10 mouse cellular contexts compared by ENCODE assay signal in the genomic region with DNA sequence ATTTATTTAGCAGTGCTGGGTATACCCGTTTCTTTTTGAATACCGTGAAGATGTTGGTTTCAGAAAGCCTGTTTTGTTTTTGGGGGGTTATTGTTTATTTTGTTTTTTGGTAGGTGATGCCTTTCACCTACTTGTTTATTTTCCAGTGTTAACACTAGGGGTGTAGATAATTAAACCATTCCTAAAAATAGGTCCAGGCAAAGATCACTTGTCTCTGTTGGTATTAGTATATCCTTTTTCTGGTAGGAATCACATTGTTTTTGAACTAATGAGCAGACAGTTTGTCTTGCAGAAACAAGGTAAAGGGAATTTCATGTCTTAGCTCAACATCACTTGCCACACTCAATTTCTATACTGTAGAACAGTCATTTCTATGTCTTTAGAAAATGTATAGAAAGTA. TPM values are rescaled to one million over a fixed set of nuclear protein-coding genes. Genes with fewer than 3 reads are reported as not detected.
DNase-seq lines count a peak whose midpoint lies in the region; ATAC-seq and TF ChIP-seq lines count a peak whose summit lies in the region.
"Had no signal": no experiment of that assay in that cellular context is flagged by ENCODE, and none has a peak within 500 bp of the region (broad histone marks: within the 10 kb centered on the region; RNA-seq: fewer than 3 reads in every experiment).

No protein-coding gene starts in this region.

- peak overlapping the region; percentile 21 for H3K4me3 ChIP-seq in kidney, embryonic 16.5 days (ENCODE audit: low read length)
- peak overlapping the region; percentile 36 for H3K4me3 ChIP-seq in embryonic facial prominence, embryonic 14.5 days (ENCODE audit: low read depth, low read length)
- H3K4me3 ChIP-seq in hindbrain, postnatal 0 days (ENCODE audit: low read length): peak overlapping the region; percentile 69
- peak overlapping the region; percentile 83 for H3K4me3 ChIP-seq in midbrain, postnatal 0 days (ENCODE audit: low read depth, low read length)

- no peak for TF ChIP-seq CTCF in hindbrain, postnatal 0 days (IDR thresholded peaks at IDR 0.05; ENCODE audit: low read depth)
- TF ChIP-seq CTCF in midbrain, postnatal 0 days (IDR thresholded peaks at IDR 0.05): no peak

- no peak overlapping the region for H3K9ac ChIP-seq in kidney, embryonic 16.5 days (replicated peaks; ENCODE audit: low read length)
- peak overlapping the region; percentile 40; the same call in 1 of the 2 replicates for H3K9ac ChIP-seq in embryonic facial prominence, embryonic 14.5 days (ENCODE audit: low read depth, low read length)
- peak overlapping the region; percentile 61 for H3K9ac ChIP-seq in hindbrain, postnatal 0 days (replicated peaks; ENCODE audit: low read length)
- H3K9ac ChIP-seq in midbrain, postnatal 0 days (replicated peaks; ENCODE audit: low read length, poor library complexity, severe bottlenecking): peak overlapping the region; percentile 40; the same call in 1 of the 2 replicates

- H3K36me3 ChIP-seq in kidney, embryonic 16.5 days (ENCODE audit: insufficient read depth, low read length): no peaks in the 10 kb centered on the region
- H3K36me3 ChIP-seq in embryonic facial prominence, embryonic 14.5 days (ENCODE audit: control insufficient read depth, insufficient read depth, low read length): no peaks in the 10 kb centered on the region
- H3K36me3 ChIP-seq in hindbrain, postnatal 0 days (ENCODE audit: insufficient read depth, low read length): no peaks in the 10 kb centered on the region
- H3K36me3 ChIP-seq in midbrain, postnatal 0 days (ENCODE audit: insufficient read depth, low read length): no peaks in the 10 kb centered on the region

- H3K4me2 ChIP-seq in kidney, embryonic 16.5 days (replicated peaks; ENCODE audit: low read depth, low read length): peak overlapping the region; percentile 42
- H3K4me2 ChIP-seq in embryonic facial prominence, embryonic 14.5 days (ENCODE audit: low read depth, low read length): peak overlapping the region; percentile 78
- peak overlapping the region; percentile 91 for H3K4me2 ChIP-seq in hindbrain, postnatal 0 days (ENCODE audit: low read depth, low read length)
- peak overlapping the region; percentile 97 for H3K4me2 ChIP-seq in midbrain, postnatal 0 days (ENCODE audit: low read depth, low read length, poor library complexity, severe bottlenecking)

- no peak for DNase-seq in kidney, postnatal 25 days
- DNase-seq in embryonic facial prominence, embryonic 14.5 days (ENCODE audit: low spot score): no peak
- DNase-seq in hindbrain, postnatal 0 days (ENCODE audit: low spot score): no peak
- DNase-seq in midbrain, postnatal 0 days (ENCODE audit: low spot score): no peak
- no peak for DNase-seq in right cerebral cortex, postnatal 14 days
- no peak for DNase-seq in testis, postnatal 14 days (ENCODE audit: low spot score)
- no peak for DNase-seq in adrenal gland, adult 18-20 months (ENCODE audit: low spot score in 2 of 2)
- DNase-seq: cerebellum, postnatal 14 days; kidney, postnatal 4 days had no signal

- no peak overlapping the region for H3K27ac ChIP-seq in kidney, embryonic 16.5 days (ENCODE audit: low read length)
- H3K27ac ChIP-seq in embryonic facial prominence, embryonic 14.5 days (replicated peaks; ENCODE audit: low read depth, low read length): no peak overlapping the region
- H3K27ac ChIP-seq in hindbrain, postnatal 0 days: no peak overlapping the region
- H3K27ac ChIP-seq in midbrain, postnatal 0 days (ENCODE audit: low read depth, low read length): no peak overlapping the region

- ATAC-seq in kidney, embryonic 16.5 days (ENCODE audit: low FRiP score, low TSS enrichment): no peak
- ATAC-seq in embryonic facial prominence, embryonic 14.5 days (ENCODE audit: low read depth): no peak
- ATAC-seq in hindbrain, postnatal 0 days: no peak
- no peak for ATAC-seq in midbrain, postnatal 0 days (ENCODE audit: low FRiP score)

- peaks cover 15% of the 10 kb centered on the region for H3K4me1 ChIP-seq in kidney, embryonic 16.5 days (ENCODE audit: insufficient read depth, low read length)
- peaks cover 27% of the 10 kb centered on the region for H3K4me1 ChIP-seq in embryonic facial prominence, embryonic 14.5 days (ENCODE audit: control insufficient read depth, insufficient read depth, low read length)
- H3K4me1 ChIP-seq in hindbrain, postnatal 0 days (ENCODE audit: insufficient read depth, low read length): peaks cover 2% of the 10 kb centered on the region; the same call in 1 of the 2 replicates
- H3K4me1 ChIP-seq in midbrain, postnatal 0 days (ENCODE audit: insufficient read depth, low read length): no peaks in the 10 kb centered on the region

- WGBS in kidney, embryonic 16.5 days: 56% methylated on average over 2 of the region's 2 CpGs
- WGBS in embryonic facial prominence, embryonic 14.5 days: 75% methylated on average over 2 of the region's 2 CpGs
- 47% methylated on average over 2 of the region's 2 CpGs for WGBS in hindbrain, postnatal 0 days
- 43% methylated on average over 2 of the region's 2 CpGs for WGBS in midbrain, postnatal 0 days

- no peaks in the 10 kb centered on the region for H3K9me3 ChIP-seq in kidney, embryonic 16.5 days (ENCODE audit: low read length)
- no peaks in the 10 kb centered on the region; the same call in 1 of the 2 replicates for H3K9me3 ChIP-seq in embryonic facial prominence, embryonic 14.5 days (ENCODE audit: control insufficient read depth, low read length)
- H3K9me3 ChIP-seq in hindbrain, postnatal 0 days (ENCODE audit: low read length): no peaks in the 10 kb centered on the region
- H3K9me3 ChIP-seq in midbrain, postnatal 0 days (ENCODE audit: low read length): no peaks in the 10 kb centered on the region

- H3K27me3 ChIP-seq in kidney, embryonic 16.5 days (ENCODE audit: insufficient read depth, low read length): no peaks in the 10 kb centered on the region
- no peaks in the 10 kb centered on the region for H3K27me3 ChIP-seq in embryonic facial prominence, embryonic 14.5 days (replicated peaks; ENCODE audit: control insufficient read depth, insufficient read depth, low read length)
- no peaks in the 10 kb centered on the region for H3K27me3 ChIP-seq in hindbrain, postnatal 0 days (ENCODE audit: insufficient read depth, low read length)
- H3K27me3 ChIP-seq in midbrain, postnatal 0 days (ENCODE audit: insufficient read depth, low read length): no peaks in the 10 kb centered on the region

RNA-seq across cellular contexts. Expression of gene Cpeb4, which starts 2.1 kb away (rescaled TPM):
- polyA plus RNA-seq in kidney, embryonic 16.5 days (2015; fragmentation: Nextera tagmentation; extraction: Ambion mirVana): 4.0 and 4.3 TPM in 2 replicates
- 6.7 and 8.4 TPM in 2 replicates for polyA plus RNA-seq in embryonic facial prominence, embryonic 14.5 days (2014; fragmentation: Nextera tagmentation; extraction: Ambion mirVana)
- total RNA-seq in hindbrain, postnatal 0 days (2014; rRNA removed): 75.7 and 75.8 TPM in 2 replicates
- polyA plus RNA-seq in hindbrain, postnatal 0 days (2015; fragmentation: Nextera tagmentation; extraction: Ambion mirVana): 15.3 and 15.8 TPM in 2 replicates
- 103 and 124 TPM in 2 replicates for total RNA-seq in midbrain, postnatal 0 days (2014; rRNA removed)
- polyA plus RNA-seq in midbrain, postnatal 0 days (2015; fragmentation: Nextera tagmentation; extraction: Ambion mirVana): 16.9 and 19.1 TPM in 2 replicates
- 100 to 1,000 TPM; 158 to 193 TPM for total RNA-seq in adrenal gland, adult 18-20 months (2021)

Comparison
In these comparisons a context has a peak if more than half of its experiments do, and no peak if none do; other contexts are left out.
1. H3K4me2 ChIP-seq: peak in every context shown above with its lines; median percentile 97 in midbrain, postnatal 0 days; 91 in hindbrain, postnatal 0 days; 78 in embryonic facial prominence, embryonic 14.5 days; 42 in kidney, embryonic 16.5 days.
2. H3K4me3 ChIP-seq: peak in every context shown above with its lines; median percentile 83 in midbrain, postnatal 0 days; 69 in hindbrain, postnatal 0 days; 36 in embryonic facial prominence, embryonic 14.5 days; 21 in kidney, embryonic 16.5 days.